Mouse (Mus musculus): ENCODE measurements around the gene Sema3e.

DNA sequence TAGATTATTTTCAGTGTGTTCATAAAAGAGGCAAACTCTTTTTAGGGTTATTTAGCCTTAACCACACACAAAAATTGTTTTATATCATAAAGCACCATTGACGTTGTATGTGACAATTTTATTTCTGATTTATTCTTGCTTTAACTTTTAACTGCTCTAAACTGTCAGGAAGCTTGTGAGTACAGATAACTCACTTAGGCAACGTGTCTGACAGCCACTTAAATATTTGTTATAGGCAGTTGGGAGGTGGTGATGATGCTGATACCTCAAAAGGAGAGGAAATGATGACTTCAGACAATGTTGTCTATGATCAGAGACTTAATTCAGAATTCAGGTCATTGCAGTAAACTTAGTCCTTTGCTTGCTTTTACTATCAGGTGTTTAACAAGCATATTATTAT is 181.7 kb downstream of the Sema3e start:
- no peak for TF ChIP-seq CTCF (IDR thresholded peaks at IDR 0.05; ENCODE audit: low read depth, low read length)
- no peak for TF ChIP-seq POLR2A (IDR thresholded peaks at IDR 0.05; ENCODE audit: borderline replicate concordance, low read depth, low read length)
